Mouse (Mus musculus) C2C12 (cell line): Measurements from ENCODE around the gene Rps15.

Source experiments
- CEBPB ChIP-seq: IDR thresholded peaks from one replicate; pipeline ENCODE4 v1.6.1; 2011; ENCODE audit warnings: low read depth, mild to moderate bottlenecking, control low read depth, moderate library complexity
- CTCF ChIP-seq: IDR thresholded peaks from one replicate; pipeline ENCODE4 v1.5.1; 2011; ENCODE audit not compliant: control insufficient read depth, insufficient read depth, insufficient read length
- MAX ChIP-seq: IDR thresholded peaks from one replicate; pipeline ENCODE4 v1.6.1; 2011; ENCODE audit warnings: mild to moderate bottlenecking, control low read depth
- MYOG ChIP-seq: IDR thresholded peaks from one replicate; pipeline ENCODE4 v1.6.1; 2011; ENCODE audit not compliant: control insufficient read depth, insufficient read length; ENCODE audit errors: extremely low read depth
- USF1 ChIP-seq: IDR thresholded peaks from one replicate; pipeline ENCODE4 v1.6.1; 2011; ENCODE audit warnings: low read depth, mild to moderate bottlenecking, control low read depth, moderate library complexity

DNA sequence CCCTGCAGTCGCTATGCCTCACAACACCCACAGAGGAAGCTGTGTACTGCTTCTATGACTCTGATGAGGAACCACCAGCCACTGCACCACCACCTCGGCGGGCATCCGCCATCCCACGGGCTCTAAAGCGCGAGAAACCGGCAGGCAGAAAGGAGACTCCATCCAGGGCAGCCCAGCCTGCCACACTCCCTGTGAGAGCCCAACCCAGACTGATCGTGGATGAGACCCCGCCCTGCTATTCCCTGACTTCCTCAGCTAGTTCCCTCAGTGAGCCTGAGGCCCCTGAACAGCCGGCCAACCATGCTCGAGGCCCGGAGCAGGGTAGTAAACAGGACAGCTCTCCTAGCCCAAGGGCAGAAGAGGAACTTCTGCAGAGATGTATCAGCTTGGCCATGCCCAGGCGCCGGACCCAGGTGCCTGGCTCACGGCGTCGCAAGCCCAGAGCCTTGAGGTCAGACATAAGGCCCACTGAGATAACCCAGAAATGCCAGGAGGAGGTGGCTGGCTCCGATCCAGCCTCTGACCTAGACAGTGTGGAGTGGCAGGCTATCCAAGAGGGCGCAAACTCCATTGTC lies 21.5 kb downstream of the Rps15 start:
- TF ChIP-seq USF1, result no peak
- TF ChIP-seq CTCF, result no peak
- no peak for TF ChIP-seq MYOG
- no peak for TF ChIP-seq MAX
- TF ChIP-seq CEBPB, result no peak
